Mouse (Mus musculus): Measurements from ENCODE around the gene Srf.

Gene Srf

DNA sequence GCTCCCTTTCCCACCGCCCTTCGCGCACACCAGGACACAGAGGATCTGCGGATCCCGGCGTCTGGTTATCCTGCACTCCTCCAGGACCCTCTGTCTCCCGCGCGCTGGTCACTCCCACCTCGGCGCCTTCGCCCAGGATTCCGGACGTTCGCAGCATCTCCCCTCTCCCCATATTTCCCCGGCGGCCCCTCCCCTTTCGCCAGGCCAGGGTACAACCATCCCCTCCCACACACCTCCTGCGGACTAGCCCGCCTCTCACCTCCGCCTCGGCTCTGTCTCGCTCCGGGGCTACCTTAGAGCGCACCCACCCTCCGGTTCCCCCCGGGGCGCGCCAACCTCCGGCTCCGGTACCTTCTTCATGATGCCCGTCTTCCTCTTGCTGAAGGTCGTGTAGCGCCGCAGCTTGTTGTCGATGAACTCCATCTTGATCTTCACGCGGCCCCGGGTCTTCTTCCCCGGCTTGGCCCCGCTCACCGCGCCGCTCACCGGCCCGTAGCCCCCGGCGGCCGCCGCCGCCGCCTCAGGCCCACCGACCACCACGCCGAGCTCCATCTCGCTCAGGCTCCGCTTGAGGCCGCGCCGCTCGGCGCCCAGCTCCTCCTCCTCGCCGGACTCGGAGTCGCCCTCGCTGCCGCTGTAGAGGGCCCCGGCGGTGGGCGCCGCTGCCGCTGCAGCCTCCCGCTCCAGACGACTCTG, 850 bp downstream of the Srf start:
- DNase-seq (ENCODE audit: low spot score): peak; percentile 38

DNA sequence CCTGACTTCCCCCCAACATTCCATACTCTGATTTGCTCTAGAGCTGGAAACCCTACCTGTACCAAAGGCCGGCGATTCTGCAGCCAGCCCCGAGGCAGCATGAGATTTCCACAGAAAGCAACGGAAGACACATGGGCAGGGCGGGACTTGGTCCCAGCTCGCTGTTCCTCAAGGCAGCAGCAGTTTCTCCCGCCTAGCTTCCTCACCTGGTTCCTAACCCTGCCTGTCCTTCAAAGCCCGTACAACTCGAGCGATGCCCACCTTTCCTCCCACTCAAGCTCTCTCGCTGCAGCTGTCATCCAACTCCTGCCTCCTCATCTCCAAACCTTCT, 1.4 kb downstream of the Srf start:
- DNase-seq (ENCODE audit: low spot score): no peak

DNA sequence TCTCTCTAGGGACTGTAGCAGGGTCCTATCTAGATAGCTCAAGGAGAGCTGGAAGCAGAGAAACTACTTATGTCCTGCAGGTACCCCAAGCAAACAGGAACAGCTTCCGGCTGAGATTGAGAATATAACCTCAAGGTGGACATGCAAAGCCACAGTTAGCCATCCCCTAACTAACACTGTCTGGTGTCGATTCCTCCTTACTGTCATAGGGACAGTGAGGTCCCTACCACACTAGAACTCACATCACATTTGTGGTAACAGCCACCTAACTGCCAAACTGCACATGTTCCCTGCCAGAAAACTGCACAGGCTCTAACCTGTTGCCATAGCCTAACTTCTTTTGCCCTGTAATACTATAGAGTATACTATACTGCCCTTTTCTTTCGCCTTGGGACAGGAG, 2.0 kb downstream of the Srf start:
- DNase-seq (ENCODE audit: low spot score): no peak

DNA sequence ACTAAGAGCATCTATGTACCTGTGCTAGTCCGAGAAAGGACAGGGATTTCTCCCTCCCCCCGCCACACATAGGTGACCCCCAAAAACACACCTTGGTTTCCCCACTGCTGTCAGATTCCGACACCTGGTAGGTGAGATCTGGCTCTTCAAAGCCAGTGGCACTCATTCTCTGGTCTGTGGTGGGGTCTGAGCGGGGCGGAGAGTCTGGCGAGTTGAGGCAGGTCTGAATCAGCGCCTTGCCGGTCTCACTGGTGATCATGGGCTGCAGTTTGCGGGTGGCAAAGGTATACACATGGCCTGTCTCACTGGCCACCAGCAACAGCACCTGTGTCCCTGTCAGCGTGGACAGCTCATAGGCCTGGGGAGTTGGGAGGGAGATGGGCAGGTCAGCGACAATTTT, 2.5 kb downstream of the Srf start:
- no peak for DNase-seq (ENCODE audit: low spot score)

DNA sequence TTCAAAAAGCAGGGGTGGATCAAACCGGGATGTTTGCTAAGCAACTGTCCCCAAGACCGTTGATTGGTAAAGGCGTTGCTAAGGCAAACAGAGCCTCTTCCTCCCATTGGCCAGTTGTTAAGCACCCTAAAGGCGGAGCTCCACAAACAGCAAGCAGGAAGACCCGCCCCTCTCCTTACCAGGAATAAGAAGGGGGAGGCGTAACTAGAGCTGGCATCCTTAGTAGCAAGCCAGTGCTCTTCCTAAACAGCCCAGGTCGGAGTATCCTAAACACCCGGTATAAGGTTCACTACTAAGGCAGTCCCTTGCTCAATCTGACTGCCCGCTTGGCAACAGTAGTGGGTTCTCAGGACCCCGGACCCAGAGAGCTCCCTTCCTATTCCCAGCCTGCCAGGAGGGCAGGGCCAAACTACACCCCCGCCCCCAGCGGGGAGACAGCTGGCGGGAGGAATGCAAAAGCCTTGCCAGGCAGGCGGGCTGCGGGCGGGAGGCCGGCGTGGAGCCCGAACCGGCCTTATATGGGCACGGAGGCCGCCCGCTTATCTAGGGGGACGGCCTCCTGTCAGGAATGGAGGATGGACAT, 3.0 kb downstream of the Srf start:
- DNase-seq (ENCODE audit: low spot score): peak; percentile 92

DNA sequence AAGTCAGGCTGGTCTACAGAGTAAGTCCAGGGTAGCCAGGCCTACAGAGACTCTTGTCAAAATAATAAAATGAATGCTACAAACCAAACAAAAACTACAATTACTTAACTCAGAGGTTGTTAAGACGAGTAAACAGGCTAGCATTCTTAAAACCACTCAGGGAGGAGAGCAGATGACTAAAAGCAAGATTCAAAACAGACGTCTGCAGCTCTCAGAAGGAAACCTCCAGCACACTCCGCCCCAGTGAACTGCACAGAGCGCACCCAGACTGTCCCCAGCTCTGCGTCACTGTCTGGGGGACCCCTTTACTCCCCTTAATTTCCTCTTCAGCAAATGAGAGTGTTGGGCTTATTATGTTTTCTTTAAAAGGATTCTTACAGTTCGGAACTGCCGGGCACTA, 3.8 kb downstream of the Srf start:
- DNase-seq (ENCODE audit: low spot score): no peak

DNA sequence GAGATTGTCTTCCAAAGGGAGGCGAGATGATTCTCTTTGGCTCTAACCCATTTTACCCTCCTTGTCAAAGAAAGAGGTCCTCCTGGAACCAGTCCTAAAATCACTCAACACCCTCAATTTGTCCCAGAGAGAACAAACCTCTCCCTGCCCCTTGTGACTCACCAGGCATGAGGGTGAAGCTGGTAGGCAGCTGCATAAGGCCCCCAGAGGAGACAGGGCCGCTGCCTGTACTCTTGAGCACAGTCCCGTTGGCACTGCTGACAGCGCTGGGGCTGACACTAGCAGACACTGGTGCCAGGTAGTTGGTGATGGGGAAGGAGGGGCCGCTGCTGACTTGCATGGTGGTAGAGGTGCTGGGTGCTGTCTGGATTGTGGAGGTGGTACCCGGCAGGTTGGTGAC, 4.6 kb downstream of the Srf start:
- DNase-seq (ENCODE audit: low spot score): no peak

DNA sequence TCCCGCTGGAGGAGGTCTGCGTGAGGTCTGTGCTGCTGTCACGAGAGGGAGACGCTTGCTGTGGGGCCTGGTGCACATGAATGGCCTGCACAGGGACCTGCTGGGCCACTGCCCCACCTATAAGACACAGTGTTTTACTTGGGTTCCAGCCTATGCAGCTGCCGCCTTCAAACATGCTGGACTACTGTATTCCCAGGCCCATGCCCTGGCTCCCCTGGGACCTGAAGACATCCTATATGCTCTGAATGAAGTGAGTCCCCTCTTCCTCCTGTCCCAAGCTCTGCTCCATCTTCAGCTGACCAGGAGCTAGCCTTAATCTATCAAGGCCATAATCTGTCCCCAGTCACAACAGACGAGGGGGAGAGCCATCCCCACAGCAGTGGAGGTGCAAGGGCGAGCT, 5.1 kb downstream of the Srf start:
- DNase-seq (ENCODE audit: low spot score): no peak

DNA sequence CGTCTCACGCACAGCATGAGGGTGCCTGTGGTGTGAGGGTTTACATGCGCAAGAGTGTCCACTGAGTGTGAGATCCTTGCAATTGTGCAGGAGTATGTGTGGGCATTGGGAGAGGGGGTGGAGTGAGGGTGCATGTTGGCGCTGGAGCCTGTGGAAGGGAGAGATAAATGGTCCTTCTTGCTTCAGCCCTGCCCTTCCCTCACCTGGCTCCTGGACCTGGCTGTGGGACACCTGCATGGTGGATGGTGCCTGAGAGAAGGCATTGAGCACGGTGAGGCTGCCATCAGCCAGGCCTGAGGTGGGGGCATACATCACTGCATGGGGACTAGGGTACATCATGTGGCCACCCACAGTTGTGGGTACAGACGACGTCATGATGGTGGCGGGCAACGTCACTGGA, 6.3 kb downstream of the Srf start:
- DNase-seq (ENCODE audit: low spot score): no peak

DNA sequence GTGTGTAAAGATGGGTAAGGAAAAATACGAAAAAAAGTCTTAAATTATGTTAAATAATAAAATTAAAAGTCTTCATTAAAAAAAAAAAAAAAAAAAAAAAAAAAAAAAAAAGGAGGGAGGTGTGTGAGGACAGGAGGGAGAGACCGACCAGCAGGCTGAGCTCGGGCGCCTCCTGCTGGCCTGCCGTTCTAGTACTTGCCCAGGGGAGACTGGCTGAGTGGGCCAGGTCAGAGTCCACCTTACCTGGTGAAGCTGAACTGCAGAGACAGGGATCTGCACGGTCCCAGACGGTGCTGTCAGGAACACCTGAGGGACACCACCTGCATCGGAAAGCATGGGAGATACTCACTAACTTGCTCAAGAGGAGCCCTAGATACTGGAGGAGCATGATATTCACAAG, 6.8 kb downstream of the Srf start:
- DNase-seq (ENCODE audit: low spot score): no peak

DNA sequence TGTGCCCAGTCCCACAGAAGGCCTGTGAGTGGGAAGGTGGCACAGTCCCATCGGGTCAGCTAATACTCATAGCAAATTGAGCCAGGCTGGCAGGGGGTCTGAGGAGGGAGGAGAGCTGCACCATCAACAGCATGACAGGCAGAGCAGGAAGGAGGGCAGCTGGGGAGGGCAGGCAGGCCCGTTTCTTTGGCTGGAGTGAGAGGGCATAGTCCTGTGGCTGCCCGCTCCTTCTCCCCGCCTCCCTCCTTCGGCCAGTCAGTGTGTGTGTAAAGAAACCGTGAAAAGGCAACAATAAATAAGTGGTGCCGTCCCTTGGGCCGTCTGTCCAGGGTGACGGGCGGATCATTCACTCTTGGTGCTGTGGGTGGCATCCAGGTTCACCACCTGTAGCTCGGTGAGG, 7.2 kb downstream of the Srf start:
- no peak for DNase-seq (ENCODE audit: low spot score)

DNA sequence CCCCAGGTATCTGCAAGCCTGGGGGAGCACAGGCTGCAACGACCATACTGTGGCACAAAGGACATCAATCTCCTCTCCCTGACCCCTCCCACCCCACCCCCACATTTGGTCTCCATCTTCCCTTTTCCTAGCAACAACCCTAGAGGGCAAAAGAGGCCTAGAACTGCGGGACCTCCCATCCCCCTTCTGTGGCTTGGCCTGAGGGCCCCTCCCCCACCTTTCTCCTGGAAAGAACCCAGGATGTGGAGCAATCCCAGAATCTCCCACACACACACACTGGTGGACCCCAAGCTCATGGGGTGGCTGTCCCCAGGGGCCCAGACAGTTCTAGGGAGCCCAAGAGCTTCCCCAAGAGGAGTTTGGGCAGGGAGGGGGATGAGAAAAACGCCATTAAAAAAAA, 8.1 kb downstream of the Srf start:
- DNase-seq (ENCODE audit: low spot score): no peak

DNA sequence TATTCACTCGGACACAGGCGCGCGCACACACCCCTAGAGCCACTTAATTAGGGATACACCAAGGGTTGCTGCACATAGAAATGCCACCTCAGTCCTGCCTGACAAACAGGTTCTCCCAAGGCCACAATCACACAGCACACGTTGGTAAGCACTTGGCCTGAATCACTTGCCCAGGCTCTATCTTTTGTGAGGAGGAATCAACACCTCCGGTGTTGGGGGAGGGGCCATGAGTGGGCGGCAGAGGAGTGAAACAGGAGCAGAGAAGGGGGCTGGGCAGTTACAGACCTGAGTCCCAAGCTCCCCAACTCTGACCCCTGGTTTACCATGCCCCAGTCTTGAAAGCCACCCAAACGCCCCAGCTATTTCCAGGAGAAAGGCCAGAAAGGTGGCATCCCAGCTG, 9.0 kb downstream of the Srf start:
- DNase-seq (ENCODE audit: low spot score): no peak

DNA sequence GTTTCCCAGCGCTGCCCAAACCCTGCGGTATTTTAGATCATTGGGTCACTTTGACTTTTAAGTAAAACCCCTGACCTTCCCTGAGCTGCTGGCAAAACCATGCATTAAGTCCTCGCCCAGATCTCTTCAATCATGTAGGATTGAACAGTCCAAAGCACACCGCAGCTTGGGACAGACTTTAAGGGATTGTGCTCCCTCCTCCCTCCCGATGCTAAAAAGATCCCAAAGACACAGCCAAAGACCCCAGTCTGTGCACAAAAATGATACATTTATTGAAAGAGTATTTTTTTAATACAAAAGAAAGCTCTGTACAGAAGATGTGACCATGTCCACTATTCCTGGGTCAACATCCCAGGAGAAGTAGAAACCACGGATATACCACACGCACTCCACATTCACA, 9.4 kb downstream of the Srf start:
- DNase-seq (ENCODE audit: low spot score): no peak

DNA sequence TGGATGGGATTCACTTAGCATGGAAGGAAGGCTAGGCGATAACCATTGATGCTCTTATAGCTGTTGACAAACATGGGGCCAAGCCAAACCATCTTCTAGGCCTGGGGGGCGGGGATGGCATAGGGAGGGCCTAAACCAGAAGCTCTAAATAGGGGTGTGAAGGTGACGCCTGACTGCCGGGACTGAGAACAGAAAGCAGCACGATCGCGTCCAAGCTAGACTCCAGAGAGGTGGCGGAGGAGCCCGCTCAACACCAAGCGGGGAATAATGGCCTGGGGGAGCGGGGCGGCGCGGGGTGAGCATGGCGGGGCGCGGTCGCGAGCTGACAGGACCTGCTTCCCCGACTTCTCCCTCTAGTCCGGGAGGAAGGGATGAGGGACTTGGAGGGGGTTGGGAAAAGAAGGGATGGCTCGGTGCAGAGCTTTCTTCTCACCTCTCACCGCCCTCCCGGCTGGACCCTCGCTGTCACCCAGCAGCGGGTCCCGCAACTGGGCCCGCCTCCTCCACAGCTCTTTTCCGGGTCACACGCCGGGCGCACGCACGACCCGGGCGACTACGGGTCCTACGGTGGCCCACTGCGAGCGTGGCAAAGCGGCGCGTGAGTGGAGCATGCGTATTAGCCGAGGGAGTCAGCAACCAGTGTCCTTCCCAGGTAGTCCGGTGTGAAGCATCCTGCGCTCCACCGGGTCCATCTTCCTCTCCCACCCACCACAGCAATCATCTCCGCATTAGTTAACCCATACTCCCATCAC, 10.0 kb downstream of the Srf start, which contains the start of gene Cul9:
Cul9 (minus strand) TSS at position 576 of the 752 bp plus-strand sequence.
- DNase-seq (ENCODE audit: low spot score): peak; percentile 89

DNA sequence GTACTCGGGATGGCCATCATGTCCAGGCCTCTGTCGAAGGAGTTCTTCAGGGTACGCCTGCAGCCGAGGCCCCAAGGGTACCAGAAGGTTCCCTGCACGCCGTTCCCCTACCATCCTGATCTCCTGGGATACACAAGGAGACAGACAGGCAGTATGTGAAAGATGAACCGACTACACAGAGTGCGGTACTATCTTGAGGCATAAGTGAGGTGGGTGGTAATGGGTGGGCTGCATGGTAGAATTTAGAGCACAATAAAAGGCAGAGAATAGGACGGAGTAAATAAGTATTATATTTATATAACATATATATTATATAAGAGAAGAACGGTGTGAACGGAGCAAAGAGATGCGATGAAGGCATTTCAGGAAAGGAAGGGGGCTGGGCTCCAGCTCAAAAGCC, 12.3 kb downstream of the Srf start:
- DNase-seq (ENCODE audit: low spot score): peak; percentile 28

DNA sequence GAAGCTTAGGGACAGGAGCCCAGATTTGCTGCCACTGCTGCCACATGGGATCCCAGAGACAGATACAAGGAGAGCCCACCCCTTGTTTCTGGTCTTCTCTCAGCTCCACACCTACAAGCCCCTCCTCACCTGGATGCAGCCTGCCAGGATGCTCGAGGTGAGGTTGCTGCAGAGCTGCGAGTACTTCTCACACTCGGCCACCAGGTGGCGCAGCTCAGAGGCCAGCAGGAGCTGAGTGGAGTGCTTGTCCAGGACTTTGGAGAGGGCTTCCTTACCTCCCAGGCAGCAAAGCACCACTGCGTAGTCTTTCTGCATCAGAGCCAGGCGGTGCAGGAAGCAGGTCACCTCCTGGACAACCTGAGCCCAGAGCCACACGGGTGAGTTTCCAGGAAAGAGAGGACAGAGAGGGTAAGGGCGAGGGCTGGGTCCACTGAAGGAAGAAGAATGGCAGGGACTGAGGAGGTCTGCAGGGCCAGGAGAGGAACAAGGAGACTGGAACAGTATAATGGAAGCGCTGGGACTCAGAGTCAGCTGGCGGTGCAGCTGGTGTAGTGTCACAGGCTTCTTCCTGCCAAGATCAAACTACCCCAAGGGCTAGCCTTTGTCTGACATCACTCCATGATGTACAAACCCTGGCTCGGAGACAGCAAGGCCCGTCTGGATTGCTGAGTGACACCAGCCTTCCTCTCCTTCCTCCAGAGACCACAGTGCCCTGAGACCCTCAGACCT, 30.2 kb downstream of the Srf start:
- peak; percentile 73 for DNase-seq (ENCODE audit: low spot score)

DNA sequence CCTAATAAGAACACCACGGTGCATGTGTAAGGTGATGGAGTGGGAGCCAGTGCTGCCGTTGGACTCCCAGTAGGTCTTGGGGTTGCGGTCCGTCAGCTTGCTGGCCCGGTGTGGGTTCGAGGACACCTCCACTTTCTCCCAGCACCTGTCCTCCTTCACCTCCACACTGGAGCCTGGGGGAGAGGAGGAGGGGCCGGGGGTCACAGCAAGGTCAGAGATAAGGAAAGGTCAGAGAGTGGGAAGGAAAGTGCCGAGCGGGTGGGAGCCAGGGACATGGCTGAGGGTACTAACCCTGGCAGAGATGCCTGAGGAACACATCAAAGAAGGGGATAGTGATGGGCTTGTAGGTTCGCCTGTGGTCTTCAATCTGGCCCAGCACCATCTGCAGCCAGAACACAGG, 30.9 kb downstream of the Srf start:
- no peak for DNase-seq (ENCODE audit: low spot score)

DNA sequence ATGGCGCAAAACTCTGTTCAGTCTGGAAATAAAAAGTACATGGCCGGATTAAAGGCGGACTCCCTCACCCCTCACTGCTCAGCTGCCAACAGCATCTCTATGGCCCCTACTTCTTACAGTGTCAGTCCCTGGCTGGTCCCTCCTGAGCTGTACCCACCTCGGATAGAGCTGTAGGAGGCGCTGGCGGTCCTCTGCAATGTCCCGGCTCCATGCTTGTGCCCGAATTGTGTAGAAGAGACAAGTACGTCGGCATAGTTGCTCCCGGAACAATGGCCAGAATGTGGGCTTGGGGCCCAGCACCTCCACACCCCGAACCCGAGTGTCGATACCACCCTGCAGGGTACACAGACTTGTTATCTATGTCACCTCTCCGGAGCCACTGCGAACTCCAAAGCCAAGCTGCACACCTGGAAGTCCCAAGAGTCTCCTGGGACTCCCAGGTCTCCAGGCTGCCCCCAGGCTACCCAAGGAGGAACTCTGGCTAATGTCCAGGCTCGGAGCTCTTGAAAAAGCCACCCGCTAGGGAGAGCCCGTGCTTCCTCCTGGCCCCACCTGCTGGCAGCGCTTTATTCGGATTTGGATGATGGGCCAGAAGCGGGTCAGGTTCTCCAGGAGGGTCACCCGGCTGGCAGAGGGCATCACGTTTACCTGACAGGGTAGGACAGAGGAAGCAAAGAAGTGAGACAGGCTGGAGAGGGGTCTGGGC, 33.9 kb downstream of the Srf start:
- DNase-seq (ENCODE audit: low spot score): no peak

DNA sequence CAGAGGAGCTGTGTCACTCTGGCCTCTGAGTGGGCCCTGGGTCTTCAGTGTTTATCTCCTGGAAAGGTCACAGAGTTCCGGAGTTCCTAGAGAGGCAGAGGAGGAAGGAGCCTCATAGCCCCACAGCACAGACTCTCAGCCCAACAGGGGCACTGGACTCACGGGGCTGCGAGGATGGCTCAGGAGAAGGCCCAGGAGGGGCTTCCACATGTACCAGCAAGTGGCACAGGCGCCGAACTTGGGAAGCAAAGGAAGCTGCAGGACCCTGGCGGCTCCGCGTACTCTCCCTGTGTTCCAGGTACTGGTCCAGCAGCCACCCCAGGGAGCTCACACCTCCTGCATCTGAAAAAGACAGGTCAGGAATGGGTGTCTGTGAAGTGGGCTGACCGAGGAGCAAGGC, 34.8 kb downstream of the Srf start:
- DNase-seq (ENCODE audit: low spot score): no peak

DNA sequence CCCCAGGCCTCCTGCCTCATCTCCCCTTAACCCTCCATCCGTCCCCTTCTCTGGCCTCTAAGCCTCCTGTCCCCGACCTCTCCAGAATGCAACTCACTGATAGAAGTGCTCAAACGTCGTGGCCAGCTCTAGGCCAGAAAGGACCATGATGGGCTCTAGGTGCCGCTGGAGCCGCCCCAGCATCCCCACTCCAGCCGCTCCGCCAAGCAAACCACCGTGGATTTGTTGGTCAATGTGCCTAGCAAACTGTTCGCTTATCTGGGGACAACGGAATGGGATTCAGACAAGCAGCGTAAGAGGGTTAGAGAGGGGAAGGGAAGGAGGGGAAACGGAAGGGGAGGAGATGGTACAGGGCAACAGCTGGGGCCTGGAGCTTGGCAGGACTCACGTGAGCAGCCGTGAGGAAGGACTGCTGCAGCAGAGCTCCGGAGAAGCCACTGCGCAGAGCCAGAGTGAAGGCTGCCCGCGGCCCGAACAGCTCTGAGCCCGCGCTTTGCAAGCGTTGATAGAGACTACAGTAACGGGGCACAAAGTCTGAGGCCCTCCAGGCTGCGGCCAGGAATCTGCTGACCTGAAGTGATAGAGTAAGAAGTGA, 35.5 kb downstream of the Srf start:
- no peak for DNase-seq (ENCODE audit: low spot score)

DNA sequence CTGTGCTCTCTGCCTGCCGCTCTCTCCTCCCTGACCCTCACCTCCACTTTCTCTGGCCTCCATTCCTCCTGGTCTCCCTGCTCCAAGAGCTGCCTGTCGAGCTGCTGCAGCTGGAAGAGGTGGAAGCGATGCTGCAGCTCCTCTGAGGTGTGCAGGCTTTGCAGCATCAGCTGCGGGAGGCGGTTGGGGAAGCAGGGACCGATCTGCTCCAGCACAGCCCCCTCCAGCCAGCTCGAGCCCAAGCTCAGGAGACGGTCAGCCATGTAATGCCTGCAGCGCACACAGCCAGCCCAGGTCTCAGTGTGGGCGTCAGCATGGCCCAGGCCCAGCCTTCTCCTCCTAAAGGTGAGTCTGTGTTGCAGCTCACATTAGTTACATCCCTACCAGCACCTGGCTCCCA, 36.0 kb downstream of the Srf start:
- no peak for DNase-seq (ENCODE audit: low spot score)

Measured in layer of hippocampus, adult 11-12 months (tissue).